Mouse (Mus musculus) embryonic fibroblast, embryonic 13.5 days (primary cell): ENCODE results near the gene Dydc1.

Source experiments
- CTCF ChIP-seq: IDR thresholded peaks from 2 replicates; pipeline ENCODE4 v1.5.1; 2011; ENCODE audit warnings: mild to moderate bottlenecking, control low read depth, low read length, moderate library complexity, borderline replicate concordance; ENCODE audit not compliant: insufficient read depth
- POLR2A ChIP-seq: IDR thresholded peaks from 2 replicates; pipeline ENCODE4 v1.6.1; 2011; ENCODE audit warnings: low read depth, mild to moderate bottlenecking, control low read depth, low read length, moderate library complexity

DNA sequence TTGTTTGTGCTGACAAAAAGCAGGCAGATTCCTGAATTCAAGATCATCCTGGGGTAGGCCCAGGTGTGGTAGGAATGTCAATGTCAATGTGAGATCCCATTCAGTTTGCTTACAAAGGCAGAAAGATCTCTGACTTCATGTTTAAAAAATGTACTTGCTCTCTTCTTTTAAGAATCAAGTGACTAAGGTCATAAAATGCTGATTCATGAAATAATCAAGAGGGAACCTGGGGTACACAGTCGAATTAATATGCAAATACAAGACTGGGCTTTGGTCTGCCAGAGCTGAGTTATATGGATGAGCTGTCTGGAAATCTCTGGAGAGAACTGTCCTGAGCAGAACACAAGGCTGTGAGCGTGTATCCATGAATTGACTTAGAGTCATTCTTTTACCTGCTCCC lies 25.3 kb upstream of the Dydc1 start:
- TF ChIP-seq POLR2A (no peak), CTCF (no peak)
